Mouse (Mus musculus) neural tube, embryonic 12.5 days (tissue): ENCODE measurements at regions not wholly inside any gene's neighbourhood (a gene's known extent, or its start where the extent isn't known, plus 50 kb on each side); places are given as distances from the start of the nearest gene placed in this dataset.

Source experiments
- ATAC-seq: fragments of 200-750 bp; cut with Nextera tagmentation; 2 replicates; pipeline ENCODE4 v1.8.0; 2017; ENCODE audit warnings: low read depth, mild to moderate bottlenecking, moderate TSS enrichment, moderate library complexity; ENCODE audit not compliant: low FRiP score
- H3K27ac ChIP-seq: fragments of 300-500 bp; sonication (generic); 2 replicates; pipeline ENCODE4 v1.5.1; 2016
- H3K27me3 ChIP-seq: fragments of 300-500 bp; sonication (generic); replicated peaks from 2 replicates; pipeline ENCODE4 v1.6.1; 2016; ENCODE audit warnings: mild to moderate bottlenecking
- H3K36me3 ChIP-seq: fragments of 300-500 bp; sonication (generic); 2 replicates; pipeline ENCODE4 v1.6.1; 2016; ENCODE audit warnings: mild to moderate bottlenecking
- H3K4me1 ChIP-seq: fragments of 300-500 bp; sonication (generic); 2 replicates; pipeline ENCODE4 v1.6.1; 2016
- H3K4me2 ChIP-seq: fragments of 300-500 bp; sonication (generic); replicated peaks from 2 replicates; pipeline ENCODE4 v1.6.1; 2016; ENCODE audit warnings: mild to moderate bottlenecking
- H3K4me3 ChIP-seq: fragments of 300-500 bp; sonication (generic); 2 replicates; pipeline ENCODE4 v1.5.1; 2016
- H3K9ac ChIP-seq: fragments of 300-500 bp; sonication (generic); 2 replicates; pipeline ENCODE4 v1.6.1; 2016; ENCODE audit warnings: mild to moderate bottlenecking
- H3K9me3 ChIP-seq: fragments of 300-500 bp; sonication (generic); 2 replicates; pipeline ENCODE4 v1.6.1; 2016; ENCODE audit warnings: mild to moderate bottlenecking
- WGBS: fragments of 180-500 bp; shearing (Covaris S2); methylation state at CpG from one replicate; pipeline ENCODE4 v1.1.7; 2016; 5-methylcytosine and 5-hydroxymethylcytosine counted together

- ATAC-seq, result 0 out of 2 replicates have a peak, but pooled peaks have one; percentile 44
- H3K27ac ChIP-seq, result no peak overlapping the region
- no peak overlapping the region for H3K9ac ChIP-seq
- no peaks in the 10 kb centered on the region for H3K9me3 ChIP-seq
- WGBS, result 76% methylated on average over 7 of the region's 7 CpGs
- no peak overlapping the region for H3K4me2 ChIP-seq
- H3K36me3 ChIP-seq, result no peaks in the 10 kb centered on the region
- H3K4me1 ChIP-seq, result no peaks in the 10 kb centered on the region
- H3K4me3 ChIP-seq, result no peak overlapping the region
- no peaks in the 10 kb centered on the region for H3K27me3 ChIP-seq
Observed at GRCm38 (mm10) chr9:83700916-83701315, 105.2 kb downstream of the Elovl4 start.

GRCm38 (mm10) chr9:83700056-83700455 lies 106.0 kb downstream of the Elovl4 start:
- H3K4me2 ChIP-seq, result no peak overlapping the region
- WGBS, result 88% methylated on average over 7 of the region's 7 CpGs
- ATAC-seq, result no peak

GRCm38 (mm10) chr9:83691332-83692198 lies 114.5 kb downstream of the Elovl4 start:
- 0 out of 2 replicates have a peak overlapping the region, but pooled peaks have one; percentile 26 for H3K9ac ChIP-seq

More at GRCm38 (mm10) chr9:83700056-83700455, 106.0 kb downstream of the Elovl4 start:
- H3K27me3 ChIP-seq, result no peaks in the 10 kb centered on the region
- no peak overlapping the region for H3K9ac ChIP-seq
- no peaks in the 10 kb centered on the region for H3K4me1 ChIP-seq
- H3K36me3 ChIP-seq, result no peaks in the 10 kb centered on the region
- H3K9me3 ChIP-seq, result no peaks in the 10 kb centered on the region
- no peak overlapping the region for H3K4me3 ChIP-seq
- H3K27ac ChIP-seq, result no peak overlapping the region

More at GRCm38 (mm10) chr9:83691332-83692198, 114.5 kb downstream of the Elovl4 start:
- Histone ChIP-seq H3K4me3 (no peak overlapping the region), H3K4me2 (peak overlapping the region; percentile 50), H3K4me1 (peaks cover 6% of the 10 kb centered on the region), H3K27ac (no peak overlapping the region), H3K9me3 (no peaks in the 10 kb centered on the region), H3K36me3 (no peaks in the 10 kb centered on the region), H3K27me3 (no peaks in the 10 kb centered on the region)
- 23% methylated on average over 24 of the region's 24 CpGs for WGBS
- ATAC-seq, result peak; percentile 88
